Mouse (Mus musculus) liver, embryonic 11.5 days (tissue): Measurements from ENCODE around the gene Ppp1r17. TPM values are rescaled to one million over a fixed set of nuclear protein-coding genes. Genes with fewer than 3 reads are reported as not detected.

ENCODE experiments used
- ATAC-seq: fragments of 200-750 bp; cut with Nextera tagmentation; replicated peaks from 2 replicates; pipeline ENCODE4 v1.8.0; 2017; ENCODE audit warnings: moderate number of reproducible peaks, mild to moderate bottlenecking, moderate TSS enrichment, moderate library complexity; ENCODE audit not compliant: low FRiP score
- DNase-seq: peaks from one replicate; pipeline ENCODE4 v3.0.0-alpha.2; 2017; ENCODE audit warnings: low spot score
- H3K27ac ChIP-seq: fragments of 300-500 bp; sonication (generic); 2 replicates; pipeline ENCODE4 v1.5.1; 2014; ENCODE audit warnings: mild to moderate bottlenecking, low read depth, low read length, control low read depth
- H3K27me3 ChIP-seq: fragments of 300-500 bp; sonication (generic); replicated peaks from 2 replicates; pipeline ENCODE4 v1.6.1; 2014; ENCODE audit warnings: low read length, mixed read lengths; ENCODE audit not compliant: control insufficient read depth, insufficient read depth
- H3K36me3 ChIP-seq: fragments of 300-500 bp; sonication (generic); 2 replicates; pipeline ENCODE4 v1.6.1; 2014; ENCODE audit warnings: mild to moderate bottlenecking, low read length, moderate library complexity, mixed read lengths; ENCODE audit not compliant: control insufficient read depth, insufficient read depth
- H3K4me1 ChIP-seq: fragments of 300-500 bp; sonication (generic); replicated peaks from 2 replicates; pipeline ENCODE4 v1.6.1; 2014; ENCODE audit warnings: low read length, mixed read lengths; ENCODE audit not compliant: control insufficient read depth, insufficient read depth
- H3K4me2 ChIP-seq: fragments of 300-500 bp; sonication (generic); 2 replicates; pipeline ENCODE4 v1.6.1; 2014; ENCODE audit warnings: mild to moderate bottlenecking, control low read depth, moderate library complexity
- H3K4me3 ChIP-seq: fragments of 300-500 bp; sonication (generic); 2 replicates; pipeline ENCODE4 v1.5.1; 2014; ENCODE audit warnings: low read depth, low read length, control low read depth
- H3K9ac ChIP-seq: fragments of 300-500 bp; sonication (generic); 2 replicates; pipeline ENCODE4 v1.6.1; 2014; ENCODE audit warnings: low read depth, low read length, control low read depth
- H3K9me3 ChIP-seq: fragments of 300-500 bp; sonication (generic); 2 replicates; pipeline ENCODE4 v1.6.1; 2016; ENCODE audit warnings: low read length, inconsistent platforms, mixed read lengths; ENCODE audit not compliant: control insufficient read depth
- WGBS: fragments of 180-500 bp; shearing (Covaris S2); extraction: QIAGEN DNeasy Blood & Tissue Kit; methylation state at CpG from one replicate; pipeline ENCODE4 v1.1.7; 2014; 5-methylcytosine and 5-hydroxymethylcytosine counted together
- polyA plus RNA-seq: library from polyadenylated mRNA; unstranded; fragments of >200 nt; fragmentation: Nextera tagmentation; extraction: Ambion mirVana; gene quantifications from 2 replicates; pipeline ENCODE4 v1.2.1, GENCODE M21; 2014

Gene Ppp1r17
- polyA plus RNA-seq, 1 experiment from 2014 or later: 0.22 TPM

GRCm38 (mm10) chr6:56066632-56067282 lies 49.5 kb downstream of the Ppp1r17 start:
- H3K27ac ChIP-seq: no peak overlapping the region
- H3K4me1 ChIP-seq: no peaks in the 10 kb centered on the region
- WGBS: 37% methylated on average over 5 of the region's 5 CpGs
- ATAC-seq (no peak), DNase-seq (no peak)
- H3K36me3 ChIP-seq: no peaks in the 10 kb centered on the region
- H3K9ac ChIP-seq: no peak overlapping the region
- no peak overlapping the region for H3K4me3 ChIP-seq
- no peaks in the 10 kb centered on the region for H3K9me3 ChIP-seq
- H3K27me3 ChIP-seq: no peaks in the 10 kb centered on the region
- H3K4me2 ChIP-seq: no peak overlapping the region

DNA sequence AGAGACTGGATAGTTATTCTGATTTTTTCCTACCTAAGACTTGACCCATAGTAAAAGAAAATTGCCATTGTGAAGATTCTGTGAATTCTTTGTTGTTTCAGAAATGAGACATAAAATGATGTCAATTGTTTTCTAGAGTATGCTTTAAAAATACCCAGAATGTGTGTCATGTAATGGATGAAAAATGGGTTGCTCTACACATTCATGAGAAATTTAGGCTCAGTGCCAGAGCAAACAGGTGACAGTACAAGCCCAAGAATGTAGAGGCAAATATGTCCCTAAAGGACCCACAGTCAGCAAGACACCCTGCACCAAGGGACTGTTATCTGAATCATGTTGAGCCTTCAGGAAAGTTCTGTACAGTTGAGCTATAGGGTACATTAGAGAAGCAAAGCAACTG lies 51.2 kb downstream of the Ppp1r17 start:
- no peak for ATAC-seq
- no peak for DNase-seq
- Histone ChIP-seq H3K9me3 (no peaks in the 10 kb centered on the region), H3K9ac (no peak overlapping the region), H3K4me1 (no peaks in the 10 kb centered on the region), H3K27ac (no peak overlapping the region), H3K4me2 (no peak overlapping the region), H3K4me3 (no peak overlapping the region), H3K36me3 (no peaks in the 10 kb centered on the region), H3K27me3 (no peaks in the 10 kb centered on the region)

- no peak overlapping the region for H3K4me2 ChIP-seq
- no peak overlapping the region for H3K4me3 ChIP-seq
- no peaks in the 10 kb centered on the region for H3K27me3 ChIP-seq
- no peaks in the 10 kb centered on the region for H3K4me1 ChIP-seq
- DNase-seq: no peak
- H3K36me3 ChIP-seq: no peaks in the 10 kb centered on the region
- 56% methylated on average over 4 of the region's 4 CpGs for WGBS
- no peak for ATAC-seq
- no peaks in the 10 kb centered on the region for H3K9me3 ChIP-seq
- no peak overlapping the region for H3K27ac ChIP-seq
- no peak overlapping the region for H3K9ac ChIP-seq
Measured at GRCm38 (mm10) chr6:56076378-56076805, 59.1 kb downstream of the Ppp1r17 start.

Other genes with a start within 250 kb of the Ppp1r17 start
- gene Itprid1, start 180.6 kb upstream of the Ppp1r17 start, polyA plus RNA-seq: not detected in 2 replicates